Mouse (Mus musculus): ENCODE data around the gene Rptor.

DNA sequence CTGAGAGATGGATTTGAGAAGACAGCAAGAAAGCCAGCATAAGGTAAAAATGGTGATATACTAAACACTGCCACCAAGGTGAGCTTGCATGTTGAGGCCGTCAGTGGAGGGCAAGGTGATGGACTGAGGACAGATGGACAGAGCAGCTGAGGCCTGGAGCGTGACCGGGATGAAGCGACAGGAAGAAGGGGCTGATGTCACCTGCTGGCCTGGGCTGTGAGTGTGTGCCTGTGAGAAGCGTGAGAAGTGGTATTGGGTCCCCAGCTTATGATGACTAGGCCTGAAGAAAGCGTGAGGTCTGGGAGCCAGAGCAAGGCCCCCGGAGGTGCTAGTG lies 130.9 kb downstream of the Rptor start:
- TF ChIP-seq EP300 (IDR thresholded peaks at IDR 0.05; ENCODE audit: low read depth) (no peak), CTCF (IDR thresholded peaks at IDR 0.05; ENCODE audit: low read depth) (no peak)

All from liver, postnatal 0 days (tissue).